Comparison of ENCODE assay signal across 23 mouse cellular contexts in the genomic region with DNA sequence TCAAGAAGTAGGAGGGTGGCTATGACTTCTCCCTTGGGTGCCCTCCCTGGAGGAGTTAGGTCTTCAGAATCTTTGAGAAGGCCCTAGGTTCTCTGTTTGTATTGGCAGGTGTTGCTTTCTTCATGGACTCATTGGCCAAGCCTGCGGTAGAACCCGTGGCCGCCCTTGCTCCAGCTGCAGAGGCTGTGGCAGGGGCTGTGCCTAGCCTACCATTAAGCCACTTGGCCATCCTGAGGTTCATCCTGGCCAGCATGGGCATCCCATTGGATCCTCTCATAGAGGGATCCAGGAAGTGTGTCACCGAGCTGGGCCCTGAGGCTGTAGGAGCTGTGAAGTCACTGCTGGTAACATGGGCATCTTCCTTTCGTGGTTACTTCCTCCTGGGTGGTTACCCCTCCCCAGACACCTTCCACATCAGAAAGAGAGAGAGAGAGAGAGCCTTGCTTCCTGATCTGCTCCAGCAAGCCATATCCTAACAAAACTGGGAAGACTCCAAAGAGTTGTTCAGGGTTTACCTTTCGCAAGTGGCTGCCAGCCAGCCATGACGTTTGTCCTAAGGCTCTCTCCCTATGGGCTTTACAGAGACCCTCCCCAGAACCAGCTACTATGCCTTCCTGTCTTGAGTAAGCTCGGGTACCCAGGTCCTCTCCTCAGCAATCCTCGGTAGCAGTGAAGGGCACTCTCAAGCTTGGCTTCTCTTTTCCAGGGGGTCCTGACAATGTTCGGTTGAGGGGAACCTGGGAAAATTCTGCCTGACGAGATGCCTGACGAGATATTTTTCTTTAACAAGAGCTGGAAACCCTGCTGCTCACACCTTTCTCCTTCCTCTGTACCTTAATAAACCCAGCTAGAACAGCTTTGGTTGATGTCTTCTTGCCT. TPM values are rescaled to one million over a fixed set of nuclear protein-coding genes. Genes with fewer than 3 reads are reported as not detected.
DNase-seq lines count a peak whose midpoint lies in the region; ATAC-seq and TF ChIP-seq lines count a peak whose summit lies in the region.
"Had no signal": no experiment of that assay in that cellular context is flagged by ENCODE, and none has a peak within 500 bp of the region (broad histone marks: within the 10 kb centered on the region; RNA-seq: fewer than 3 reads in every experiment).

No protein-coding gene starts in this region.

- TF ChIP-seq EP300 in liver, embryonic 14.5 days (IDR thresholded peaks at IDR 0.05; ENCODE audit: low read depth) = no peak

- H3K27ac ChIP-seq in hindbrain, embryonic 14.5 days = no peak overlapping the region
- H3K27ac ChIP-seq in hindbrain, embryonic 10.5 days = no peak overlapping the region
- H3K27ac ChIP-seq in liver, embryonic 14.5 days = no peak overlapping the region
- H3K27ac ChIP-seq in liver, embryonic 11.5 days (ENCODE audit: low read depth, low read length) = no peak overlapping the region
- H3K27ac ChIP-seq: gastrocnemius, adult 2 months; hindbrain, embryonic 13.5 days; limb, embryonic 12.5 days; liver, embryonic 15.5 days; midbrain, embryonic 15.5 days; neural tube, embryonic 12.5 days had no signal

- peaks cover 12% of the 10 kb centered on the region for H3K36me3 ChIP-seq in hindbrain, embryonic 14.5 days (replicated peaks; ENCODE audit: control insufficient read depth, insufficient read depth)
- H3K36me3 ChIP-seq in hindbrain, embryonic 10.5 days = peaks cover 17% of the 10 kb centered on the region
- H3K36me3 ChIP-seq in liver, embryonic 14.5 days (replicated peaks; ENCODE audit: control insufficient read depth, insufficient read depth, low read depth) = peaks cover 8% of the 10 kb centered on the region
- no peaks in the 10 kb centered on the region; the same call in 1 of the 2 replicates for H3K36me3 ChIP-seq in liver, embryonic 11.5 days (ENCODE audit: control insufficient read depth, insufficient read depth, low read length)
- H3K36me3 ChIP-seq in myocyte (ENCODE audit: control insufficient read depth, insufficient read depth) = peaks cover 4% of the 10 kb centered on the region
- H3K36me3 ChIP-seq: midbrain, embryonic 15.5 days had no signal

- TF ChIP-seq CTCF in liver, embryonic 14.5 days (IDR thresholded peaks at IDR 0.05; ENCODE audit: low read depth) = no peak

- H3K4me2 ChIP-seq in hindbrain, embryonic 14.5 days (replicated peaks) = no peak overlapping the region
- no peak overlapping the region for H3K4me2 ChIP-seq in liver, embryonic 14.5 days (ENCODE audit: low read depth)
- no peak overlapping the region for H3K4me2 ChIP-seq in liver, embryonic 11.5 days
- H3K4me2 ChIP-seq in myocyte (ENCODE audit: low read depth) = no peak overlapping the region
- H3K4me2 ChIP-seq: hindbrain, embryonic 13.5 days; limb, embryonic 12.5 days; liver, embryonic 15.5 days; midbrain, embryonic 15.5 days; neural tube, embryonic 12.5 days had no signal

- no peaks in the 10 kb centered on the region for H3K4me1 ChIP-seq in hindbrain, embryonic 14.5 days (replicated peaks; ENCODE audit: control insufficient read depth, insufficient read depth, low read length)
- H3K4me1 ChIP-seq in hindbrain, embryonic 10.5 days (replicated peaks) = 0 out of 2 replicates have a peak, but pooled peaks cover under 1% of the 10 kb centered on the region
- peaks cover 0 to 2% of the 10 kb centered on the region in 2 experiments; a peak in 1 of 4 replicates for H3K4me1 ChIP-seq in liver, embryonic 14.5 days (replicated peaks; ENCODE audit: control insufficient read depth in 2 of 2, insufficient read depth in 2 of 2, low read length in 1 of 2)
- 0 out of 2 replicates have a peak, but pooled peaks cover 8% of the 10 kb centered on the region for H3K4me1 ChIP-seq in liver, embryonic 11.5 days (replicated peaks; ENCODE audit: control insufficient read depth, insufficient read depth, low read length)
- H3K4me1 ChIP-seq: hindbrain, embryonic 13.5 days; limb, embryonic 12.5 days; midbrain, embryonic 15.5 days; neural tube, embryonic 12.5 days had no signal

- ATAC-seq in hindbrain, embryonic 14.5 days (ENCODE audit: low FRiP score) = 0 out of 2 replicates have a peak, but pooled peaks have one; percentile 46
- peak; percentile 34; the same call in 1 of the 2 replicates for ATAC-seq in liver, embryonic 14.5 days (ENCODE audit: insufficient read depth)
- ATAC-seq in liver, embryonic 11.5 days (replicated peaks; ENCODE audit: low FRiP score) = no peak
- ATAC-seq in hematopoietic stem cell, adult 5-6 weeks (replicated peaks in 1 of 2; ENCODE audit: insufficient read depth in 1 of 2, low FRiP score in 2 of 2, low TSS enrichment in 1 of 2, low read depth in 1 of 2, poor library complexity in 2 of 2, severe bottlenecking in 2 of 2) = 0 out of 4 replicates have a peak, but pooled peaks have one; percentile 20 to 34
- ATAC-seq: midbrain, embryonic 15.5 days had no signal

- no peak overlapping the region for H3ac ChIP-seq in myocyte (ENCODE audit: control insufficient read depth, insufficient read length)

- no peaks in the 10 kb centered on the region for H3K9me3 ChIP-seq in hindbrain, embryonic 14.5 days (ENCODE audit: control insufficient read depth, low read length)
- H3K9me3 ChIP-seq in hindbrain, embryonic 10.5 days = no peaks in the 10 kb centered on the region
- no peaks in the 10 kb centered on the region for H3K9me3 ChIP-seq in liver, embryonic 14.5 days (ENCODE audit: control insufficient read depth, low read length)
- H3K9me3 ChIP-seq in liver, embryonic 11.5 days (ENCODE audit: control insufficient read depth, low read length) = no peaks in the 10 kb centered on the region
- H3K9me3 ChIP-seq: hindbrain, embryonic 13.5 days; limb, embryonic 12.5 days; liver, embryonic 15.5 days; midbrain, embryonic 15.5 days; neural tube, embryonic 12.5 days had no signal

- 83% methylated on average over 12 of the region's 12 CpGs for WGBS in hindbrain, embryonic 14.5 days
- WGBS in hindbrain, embryonic 10.5 days = 83% methylated on average over 12 of the region's 12 CpGs
- 59% methylated on average over 12 of the region's 12 CpGs for whole genome bisulfite sequencing in liver, embryonic 14.5 days (ENCODE audit: insufficient replicate concordance)
- 72% methylated on average over 12 of the region's 12 CpGs for WGBS in liver, embryonic 11.5 days

- no peaks in the 10 kb centered on the region for H3K27me3 ChIP-seq in hindbrain, embryonic 14.5 days (ENCODE audit: control insufficient read depth, insufficient read depth, low read length)
- H3K27me3 ChIP-seq in hindbrain, embryonic 10.5 days (ENCODE audit: insufficient read depth, poor library complexity, severe bottlenecking) = no peaks in the 10 kb centered on the region
- no peaks in the 10 kb centered on the region for H3K27me3 ChIP-seq in liver, embryonic 14.5 days (ENCODE audit: control insufficient read depth, insufficient read depth, low read length)
- H3K27me3 ChIP-seq in liver, embryonic 11.5 days (replicated peaks; ENCODE audit: control insufficient read depth, insufficient read depth, low read length) = no peaks in the 10 kb centered on the region
- H3K27me3 ChIP-seq in myocyte (ENCODE audit: control insufficient read depth, insufficient read depth, insufficient read length) = no peaks in the 10 kb centered on the region
- H3K27me3 ChIP-seq: hindbrain, embryonic 13.5 days; limb, embryonic 12.5 days; liver, embryonic 15.5 days; midbrain, embryonic 15.5 days; neural tube, embryonic 12.5 days had no signal

- H3K4me3 ChIP-seq in hindbrain, embryonic 14.5 days (replicated peaks; ENCODE audit: low read length) = no peak overlapping the region
- H3K4me3 ChIP-seq in hindbrain, embryonic 10.5 days = no peak overlapping the region
- H3K4me3 ChIP-seq in liver, embryonic 14.5 days (ENCODE audit: insufficient read depth in 1 of 2, low read depth in 2 of 2, low read length in 2 of 2) = no peak overlapping the region
- H3K4me3 ChIP-seq in liver, embryonic 11.5 days (ENCODE audit: low read depth, low read length) = no peak overlapping the region
- H3K4me3 ChIP-seq in myocyte = no peak overlapping the region
- H3K4me3 ChIP-seq: gastrocnemius, adult 2 months; hindbrain, embryonic 13.5 days; limb, embryonic 12.5 days; liver, embryonic 15.5 days; midbrain, embryonic 15.5 days; neural tube, embryonic 12.5 days had no signal

- no peak for DNase-seq in hindbrain, embryonic 14.5 days (ENCODE audit: low spot score)
- DNase-seq in hindbrain, embryonic 10.5 days (ENCODE audit: low spot score) = no peak
- DNase-seq in liver, embryonic 14.5 days (ENCODE audit: low read depth in 3 of 3, low spot score in 3 of 3) = no peak
- no peak for DNase-seq in liver, embryonic 11.5 days (ENCODE audit: low spot score)
- no peak for DNase-seq in c-Kit-positive CD71-positive TER-119-positive erythroid progenitor cells, embryonic 14.5 days (ENCODE audit: low spot score)
- DNase-seq: adrenal gland, adult 8-10 months; cerebellum, adult 9-10 months; gastrocnemius, adult 2 months; heart, adult 18-20 months; kidney, adult 8-10 months; lung, postnatal 14 days; thymus, postnatal 14 days had no signal

- no peaks in the 10 kb centered on the region for H3K79me2 ChIP-seq in myocyte (ENCODE audit: control insufficient read depth, insufficient read depth)

- H3K9ac ChIP-seq in hindbrain, embryonic 14.5 days = no peak overlapping the region
- H3K9ac ChIP-seq in liver, embryonic 14.5 days (replicated peaks) = no peak overlapping the region
- H3K9ac ChIP-seq in liver, embryonic 11.5 days (ENCODE audit: low read depth, low read length) = no peak overlapping the region
- H3K9ac ChIP-seq: hindbrain, embryonic 13.5 days; limb, embryonic 12.5 days; liver, embryonic 15.5 days; midbrain, embryonic 15.5 days; neural tube, embryonic 12.5 days had no signal

- no peak for TF ChIP-seq POLR2A in myocyte (IDR thresholded peaks at IDR 0.05; ENCODE audit: insufficient read length, low read depth)

RNA-seq across cellular contexts. Expression of a gene that starts 1.1 kb away (rescaled TPM):
- not detected in 2 replicates for polyA plus RNA-seq in hindbrain, embryonic 14.5 days (2014; fragmentation: Nextera tagmentation; extraction: Ambion mirVana)
- not detected in 2 replicates for polyA plus RNA-seq in hindbrain, embryonic 10.5 days (2016; fragmentation: Nextera tagmentation; extraction: Ambion mirVana)
- polyA plus RNA-seq in liver, embryonic 14.5 days (2012; rRNA removed) = not detected in 2 replicates
- not detected in 2 replicates for polyA plus RNA-seq in liver, embryonic 14.5 days (2014; fragmentation: Nextera tagmentation; extraction: Ambion mirVana)
- not detected in 2 replicates for polyA plus RNA-seq in liver, embryonic 11.5 days (2014; fragmentation: Nextera tagmentation; extraction: Ambion mirVana)
- total RNA-seq in hematopoietic stem cell, adult 5-6 weeks (2017) = 0.94 TPM in 1 of 2 replicates, not detected in the other
- polyA plus RNA-seq in myocyte (2012; fragmentation: generic; extraction: Trizol) = not detected
- total RNA-seq: adrenal gland, adult 8-10 months; gastrocnemius, adult 2 months; layer of hippocampus, postnatal 14 days; left cerebral cortex, postnatal 10 days; megakaryocyte-erythroid progenitor cell, adult 5-6 weeks had no signal
- polyA plus RNA-seq: embryonic facial prominence, embryonic 14.5 days; hindbrain, embryonic 13.5 days; limb, embryonic 12.5 days; midbrain, embryonic 15.5 days; neural tube, embryonic 12.5 days had no signal

RNA-seq across cellular contexts. Expression of a gene that starts 48.0 kb away (rescaled TPM):
- 40.1 and 42.1 TPM in 2 replicates for polyA plus RNA-seq in hindbrain, embryonic 14.5 days (2014; fragmentation: Nextera tagmentation; extraction: Ambion mirVana)
- polyA plus RNA-seq in hindbrain, embryonic 10.5 days (2016; fragmentation: Nextera tagmentation; extraction: Ambion mirVana) = 57.3 and 60.8 TPM in 2 replicates
- polyA plus RNA-seq in liver, embryonic 14.5 days (2012; rRNA removed) = 14.3 and 21.0 TPM in 2 replicates
- 18.1 and 21.0 TPM in 2 replicates for polyA plus RNA-seq in liver, embryonic 14.5 days (2014; fragmentation: Nextera tagmentation; extraction: Ambion mirVana)
- polyA plus RNA-seq in liver, embryonic 11.5 days (2014; fragmentation: Nextera tagmentation; extraction: Ambion mirVana) = 34.8 and 35.9 TPM in 2 replicates
- total RNA-seq in hematopoietic stem cell, adult 5-6 weeks (2017) = 55.0 and 95.4 TPM in 2 replicates
- polyA plus RNA-seq in myocyte (2012; fragmentation: generic; extraction: Trizol) = 12.1 TPM

RNA-seq across cellular contexts. Expression of a gene that starts 55.4 kb away (rescaled TPM):
- polyA plus RNA-seq in hindbrain, embryonic 14.5 days (2014; fragmentation: Nextera tagmentation; extraction: Ambion mirVana) = 2.2 and 2.8 TPM in 2 replicates
- polyA plus RNA-seq in hindbrain, embryonic 10.5 days (2016; fragmentation: Nextera tagmentation; extraction: Ambion mirVana) = 4.3 and 5.4 TPM in 2 replicates
- polyA plus RNA-seq in liver, embryonic 14.5 days (2012; rRNA removed) = 2.0 and 2.2 TPM in 2 replicates
- 2.5 and 2.8 TPM in 2 replicates for polyA plus RNA-seq in liver, embryonic 14.5 days (2014; fragmentation: Nextera tagmentation; extraction: Ambion mirVana)
- 9.2 and 9.9 TPM in 2 replicates for polyA plus RNA-seq in liver, embryonic 11.5 days (2014; fragmentation: Nextera tagmentation; extraction: Ambion mirVana)
- 0.13 TPM in 1 of 2 replicates, not detected in the other for total RNA-seq in hematopoietic stem cell, adult 5-6 weeks (2017)
- 0.01 TPM for polyA plus RNA-seq in myocyte (2012; fragmentation: generic; extraction: Trizol)
- total RNA-seq: megakaryocyte-erythroid progenitor cell, adult 5-6 weeks had no signal
